Mouse (Mus musculus) testis, adult 2 months (tissue): ENCODE results near the gene Cux2. TPM values are rescaled to one million over a fixed set of nuclear protein-coding genes. Genes with fewer than 3 reads are reported as not detected.

ENCODE experiments used
- H3K27ac ChIP-seq: fragments of 200-500 bp; 2 replicates; pipeline ENCODE4 v1.5.1; 2012; ENCODE audit warnings: low read depth, low read length; ENCODE audit not compliant: control insufficient read depth, insufficient read depth
- H3K27me3 ChIP-seq: fragments of 200-500 bp; 2 replicates; pipeline ENCODE4 v1.6.1; 2012; ENCODE audit warnings: mild to moderate bottlenecking, low read length, moderate library complexity; ENCODE audit not compliant: control insufficient read depth, insufficient read depth
- H3K36me3 ChIP-seq: fragments of 200-500 bp; 2 replicates; pipeline ENCODE4 v1.6.1; 2012; ENCODE audit warnings: mild to moderate bottlenecking, low read length; ENCODE audit not compliant: control insufficient read depth, insufficient read depth
- H3K4me1 ChIP-seq: fragments of 200-500 bp; 2 replicates; pipeline ENCODE4 v1.6.1; 2012; ENCODE audit warnings: low read length; ENCODE audit not compliant: control insufficient read depth, insufficient read depth
- H3K4me3 ChIP-seq: fragments of 200-500 bp; 2 replicates; pipeline ENCODE4 v1.5.1; 2012; ENCODE audit warnings: low read depth, mild to moderate bottlenecking, low read length, moderate library complexity, mixed read lengths; ENCODE audit not compliant: control insufficient read depth
- CTCF ChIP-seq: fragments of 200-500 bp; IDR thresholded peaks from 2 replicates; pipeline ENCODE4 v1.5.1; 2012; ENCODE audit warnings: low read depth, mild to moderate bottlenecking, inconsistent platforms, low read length, moderate library complexity; ENCODE audit not compliant: control insufficient read depth, insufficient read depth, insufficient replicate concordance
- POLR2A ChIP-seq: fragments of 200-500 bp; IDR thresholded peaks from 2 replicates; pipeline ENCODE4 v1.6.1; 2012; ENCODE audit warnings: low read depth, mild to moderate bottlenecking, inconsistent platforms, low read length, moderate library complexity; ENCODE audit not compliant: control insufficient read depth
- polyA plus RNA-seq: library from polyadenylated mRNA; depleted of rRNA; stranded (reverse); fragments of >200 nt; gene quantifications from 2 replicates; pipeline ENCODE4 v1.2.3, GENCODE M21; 2012

Gene Cux2
- polyA plus RNA-seq, 1 experiment, result 7.5 TPM

DNA sequence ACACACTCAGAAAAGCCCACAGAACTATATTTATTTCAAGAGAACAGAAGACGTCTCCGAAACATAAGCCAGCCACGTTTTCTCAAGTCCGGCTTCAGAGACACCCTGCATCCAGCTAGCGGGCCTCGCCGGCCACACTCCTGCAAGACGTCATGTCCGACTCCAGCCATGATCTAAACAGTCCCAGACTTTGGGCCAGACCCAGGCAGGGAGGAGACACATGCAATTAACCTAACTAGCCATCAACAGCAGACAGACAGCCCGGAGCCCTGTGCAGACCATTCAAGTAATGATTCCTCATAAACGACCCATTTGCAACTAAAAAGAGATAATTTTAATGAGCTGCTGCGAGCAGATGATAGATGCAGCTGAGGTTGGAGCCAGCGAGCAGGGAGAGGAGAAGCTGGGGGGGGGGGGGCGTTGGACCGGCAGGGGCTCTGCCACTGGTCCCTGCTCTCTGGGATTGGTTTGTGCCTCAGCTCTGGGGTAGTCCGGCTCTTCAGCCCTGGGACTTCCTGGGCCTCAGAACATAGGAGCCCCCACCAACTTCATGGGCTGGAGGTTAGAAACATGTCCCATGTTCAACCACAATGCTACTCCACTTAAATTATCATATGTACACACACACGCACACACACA, 121.4 kb downstream of the Cux2 start:
- no peaks in the 10 kb centered on the region for H3K36me3 ChIP-seq
- H3K27ac ChIP-seq, result no peak overlapping the region
- H3K4me3 ChIP-seq, result no peak overlapping the region
- H3K27me3 ChIP-seq, result no peaks in the 10 kb centered on the region
- TF ChIP-seq POLR2A, result no peak
- no peak for TF ChIP-seq CTCF
- no peaks in the 10 kb centered on the region for H3K4me1 ChIP-seq

DNA sequence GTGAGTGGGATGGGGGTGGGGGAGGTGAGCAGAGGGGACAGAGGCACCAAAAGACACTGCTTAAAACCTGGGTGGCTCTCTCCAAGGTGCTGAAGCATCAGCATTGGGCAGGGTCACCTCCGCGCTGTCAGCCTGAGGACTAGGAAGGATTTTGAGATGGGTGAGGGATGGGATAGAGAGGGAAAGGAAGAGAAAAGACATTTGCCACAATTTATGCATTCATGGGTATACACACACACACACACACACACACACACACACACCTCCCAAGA, 123.4 kb downstream of the Cux2 start:
- Histone ChIP-seq H3K27me3 (no peaks in the 10 kb centered on the region), H3K27ac (no peak overlapping the region), H3K4me1 (no peaks in the 10 kb centered on the region), H3K36me3 (no peaks in the 10 kb centered on the region), H3K4me3 (no peak overlapping the region)
- no peak for TF ChIP-seq CTCF
- no peak for TF ChIP-seq POLR2A

GRCm38 (mm10) chr5:121925751-121926542, 124.0 kb downstream of the Cux2 start:
- Histone ChIP-seq H3K27me3 (no peaks in the 10 kb centered on the region), H3K4me1 (no peaks in the 10 kb centered on the region), H3K36me3 (no peaks in the 10 kb centered on the region), H3K27ac (no peak overlapping the region), H3K4me3 (no peak overlapping the region)
- no peak for TF ChIP-seq POLR2A
- no peak for TF ChIP-seq CTCF

DNA sequence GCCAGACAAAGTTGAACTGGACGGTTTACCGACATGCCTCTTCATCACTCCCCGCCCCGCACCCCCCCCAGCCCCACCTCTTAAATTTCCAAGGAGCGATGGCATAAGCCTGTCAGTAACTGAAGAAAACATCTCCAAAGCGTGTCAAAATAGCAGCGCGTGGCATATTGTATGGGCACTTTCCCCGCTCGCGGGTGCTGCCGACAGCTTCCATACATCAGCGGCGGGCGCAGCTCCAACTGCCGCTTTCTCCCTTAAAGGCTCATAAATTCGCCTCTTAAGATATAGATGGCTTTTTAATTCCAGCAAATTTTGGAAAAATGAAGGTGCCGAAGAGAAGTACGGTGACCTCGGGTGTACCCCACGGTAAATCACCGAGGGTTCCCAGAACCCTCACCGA, 124.6 kb downstream of the Cux2 start:
- H3K27ac ChIP-seq, result no peak overlapping the region
- TF ChIP-seq POLR2A, result no peak
- no peak for TF ChIP-seq CTCF
- no peaks in the 10 kb centered on the region for H3K27me3 ChIP-seq
- no peak overlapping the region for H3K4me3 ChIP-seq
- no peaks in the 10 kb centered on the region for H3K36me3 ChIP-seq
- no peaks in the 10 kb centered on the region for H3K4me1 ChIP-seq

DNA sequence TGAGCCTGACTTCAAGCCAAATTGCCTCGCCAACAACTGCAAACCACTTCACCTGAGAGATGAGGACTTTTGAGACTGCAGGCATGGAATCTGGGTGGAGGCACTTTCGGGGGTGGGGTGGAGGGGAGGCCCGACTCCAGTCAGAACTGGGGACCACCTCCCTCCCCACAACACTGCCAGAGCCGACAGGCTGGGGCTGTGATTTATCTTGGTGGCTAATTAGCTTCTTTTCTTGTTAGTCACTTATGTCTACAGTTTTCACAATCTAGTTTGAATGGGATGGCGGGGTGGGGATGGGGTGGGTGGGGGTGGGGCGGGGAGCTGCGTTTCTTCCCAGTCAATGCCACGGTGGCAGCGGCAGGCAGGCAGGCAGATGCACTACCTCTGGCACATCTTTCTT, 125.5 kb downstream of the Cux2 start:
- Histone ChIP-seq H3K27me3 (no peaks in the 10 kb centered on the region), H3K27ac (no peak overlapping the region), H3K36me3 (no peaks in the 10 kb centered on the region), H3K4me3 (no peak overlapping the region), H3K4me1 (no peaks in the 10 kb centered on the region)
- no peak for TF ChIP-seq CTCF
- TF ChIP-seq POLR2A, result no peak

- Histone ChIP-seq H3K36me3 (no peaks in the 10 kb centered on the region), H3K4me3 (no peak overlapping the region), H3K27me3 (no peaks in the 10 kb centered on the region), H3K4me1 (no peaks in the 10 kb centered on the region), H3K27ac (no peak overlapping the region)
- TF ChIP-seq POLR2A, result no peak
- TF ChIP-seq CTCF, result no peak
Measured at GRCm38 (mm10) chr5:121922942-121923826, 126.7 kb downstream of the Cux2 start.

- TF ChIP-seq POLR2A, result no peak
- no peak for TF ChIP-seq CTCF
- H3K27ac ChIP-seq, result no peak overlapping the region
- H3K4me3 ChIP-seq, result no peak overlapping the region
- H3K4me1 ChIP-seq, result no peaks in the 10 kb centered on the region
- H3K36me3 ChIP-seq, result no peaks in the 10 kb centered on the region
- H3K27me3 ChIP-seq, result no peaks in the 10 kb centered on the region
Measured at GRCm38 (mm10) chr5:121919216-121919615, 130.7 kb downstream of the Cux2 start.
